Mouse (Mus musculus) thymus, postnatal 25 days (tissue): ENCODE results near the gene Ppp2r5a.

Source experiments
- DNase-seq: peaks from one replicate; pipeline ENCODE4 v3.0.0; 2022

The Ppp2r5a gene

GRCm38 (mm10) chr1:191323381-191323780, 79.7 kb downstream of the Ppp2r5a start:
- DNase-seq: no peak

GRCm38 (mm10) chr1:191318686-191319085, 84.4 kb downstream of the Ppp2r5a start:
- DNase-seq: no peak

GRCm38 (mm10) chr1:191317591-191318196, 85.4 kb downstream of the Ppp2r5a start, which contains the start of gene Nenf:
Nenf (minus strand) TSS chr1:191318194.
- peak; percentile 86 for DNase-seq

- DNase-seq: no peak
Observed at GRCm38 (mm10) chr1:191316818-191317217, 86.3 kb downstream of the Ppp2r5a start.

GRCm38 (mm10) chr1:191313926-191314325, 89.1 kb downstream of the Ppp2r5a start:
- DNase-seq: no peak

GRCm38 (mm10) chr1:191313158-191313557, 89.9 kb downstream of the Ppp2r5a start:
- no peak for DNase-seq

GRCm38 (mm10) chr1:191312513-191312941, 90.5 kb downstream of the Ppp2r5a start:
- peak; percentile 85 for DNase-seq

GRCm38 (mm10) chr1:191311296-191311898, 91.7 kb downstream of the Ppp2r5a start:
- DNase-seq: no peak

- DNase-seq: no peak
Observed at GRCm38 (mm10) chr1:191307766-191308455, 95.2 kb downstream of the Ppp2r5a start.

GRCm38 (mm10) chr1:191306316-191306715, 96.8 kb downstream of the Ppp2r5a start:
- no peak for DNase-seq

- DNase-seq: no peak
Observed at GRCm38 (mm10) chr1:191305610-191306009, 97.5 kb downstream of the Ppp2r5a start.

GRCm38 (mm10) chr1:191304216-191304615, 98.9 kb downstream of the Ppp2r5a start:
- no peak for DNase-seq

GRCm38 (mm10) chr1:191303736-191304135, 99.3 kb downstream of the Ppp2r5a start:
- no peak for DNase-seq
